Mouse (Mus musculus): ENCODE results near the gene Sdccag8. TPM values are rescaled to one million over a fixed set of nuclear protein-coding genes. Genes with fewer than 3 reads are reported as not detected.
A peak's percentile ranks its signal among the peaks of the same experiment; 100 is the strongest.
"Not testable (repeated sequence)": the region's sequence is repeated elsewhere in the genome, so short reads cannot be mapped to it uniquely, and the experiment has no call there.

Sdccag8 gene
- total RNA-seq, 4 experiments from 2014 or later, result 14.8 to 17.9 (median 15.0) TPM

DNA sequence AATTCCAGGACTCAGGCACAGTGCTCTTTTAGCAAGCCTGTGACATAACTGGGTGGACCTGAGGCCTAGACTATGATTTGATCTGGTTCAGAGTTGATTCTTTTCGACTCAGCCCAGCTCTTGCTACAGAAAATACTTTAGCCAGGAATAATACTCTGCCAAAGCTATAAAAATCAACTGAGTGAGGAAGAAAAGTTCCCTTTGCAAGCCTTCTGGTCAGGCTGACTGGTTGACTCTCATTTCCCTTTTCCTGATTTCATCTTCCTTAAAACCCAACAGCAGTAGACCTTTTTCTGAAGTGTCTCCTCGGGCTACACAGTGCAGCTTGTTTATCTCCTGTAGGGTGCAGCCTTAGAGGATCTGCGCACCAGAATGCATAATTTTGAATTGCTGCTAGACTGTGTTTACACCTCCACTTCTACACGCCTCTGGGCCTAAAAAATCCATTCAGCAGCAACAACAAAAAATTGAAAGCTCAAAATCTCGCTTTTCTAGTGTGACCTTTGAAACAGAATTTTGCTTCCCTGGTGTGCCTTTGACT is 13.6 kb downstream of the Sdccag8 start:
- no peak for DNase-seq (ENCODE audit: low spot score in 2 of 2)

DNA sequence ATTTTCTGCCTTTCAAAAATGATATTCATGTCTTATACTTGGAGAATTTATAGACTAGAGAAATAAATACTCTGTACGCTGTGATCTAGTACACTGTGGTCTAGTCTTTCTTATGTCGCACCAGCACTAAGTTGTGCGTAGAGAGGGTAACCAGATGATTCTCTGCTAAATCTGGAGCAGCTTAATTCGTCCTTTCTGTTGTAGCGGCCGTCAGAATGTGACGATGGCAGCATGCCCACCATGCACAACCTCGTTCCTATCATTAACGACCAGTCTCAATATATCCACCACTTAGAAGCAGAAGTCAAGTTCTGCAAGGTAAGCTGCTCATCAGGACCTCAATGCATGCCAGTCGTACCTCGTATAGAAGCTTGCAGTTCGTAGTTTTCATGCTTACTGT is 14.2 kb downstream of the Sdccag8 start:
- no peak for DNase-seq (ENCODE audit: low spot score in 2 of 2)

DNA sequence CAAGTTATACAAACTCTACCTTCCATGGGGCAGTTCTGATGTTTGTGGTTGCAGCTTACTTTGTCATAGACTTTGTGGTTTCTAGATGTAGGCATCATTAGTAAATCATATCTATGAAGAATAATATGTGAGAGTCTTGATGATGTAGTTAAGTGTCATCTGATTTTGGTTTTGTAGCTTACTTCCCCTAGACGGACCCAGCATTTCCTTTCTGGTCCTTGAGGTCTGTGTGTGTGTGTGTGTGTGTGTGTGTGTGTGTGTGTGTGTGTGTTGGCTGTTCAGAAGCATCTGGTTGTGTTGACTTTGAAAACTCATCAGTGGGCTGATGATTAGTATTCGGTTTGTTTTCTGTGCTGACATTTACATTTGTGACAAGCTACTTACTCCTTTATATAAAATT is 17.6 kb downstream of the Sdccag8 start:
- no peak for DNase-seq (ENCODE audit: low spot score in 2 of 2)

DNA sequence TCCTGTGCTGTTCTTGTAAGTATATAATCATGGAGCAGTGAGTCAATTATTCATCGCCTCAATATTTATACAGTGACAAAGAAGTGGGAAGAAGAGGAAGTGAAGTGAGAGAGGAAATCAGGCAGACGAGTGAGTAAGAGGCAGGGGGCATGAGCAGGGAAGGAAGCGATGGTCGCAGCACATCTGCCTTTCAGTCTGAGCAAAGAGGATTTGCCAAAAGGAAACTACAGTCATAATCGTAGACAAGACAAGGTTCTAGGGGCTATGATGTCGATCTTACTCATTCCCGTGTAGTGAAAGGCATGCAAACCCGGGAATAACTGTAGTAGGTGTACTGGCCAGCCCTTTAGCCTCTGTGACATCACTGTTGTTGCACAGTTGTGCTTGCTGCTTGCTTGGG is 18.1 kb downstream of the Sdccag8 start:
- no peak for DNase-seq (ENCODE audit: low spot score in 2 of 2)

DNA sequence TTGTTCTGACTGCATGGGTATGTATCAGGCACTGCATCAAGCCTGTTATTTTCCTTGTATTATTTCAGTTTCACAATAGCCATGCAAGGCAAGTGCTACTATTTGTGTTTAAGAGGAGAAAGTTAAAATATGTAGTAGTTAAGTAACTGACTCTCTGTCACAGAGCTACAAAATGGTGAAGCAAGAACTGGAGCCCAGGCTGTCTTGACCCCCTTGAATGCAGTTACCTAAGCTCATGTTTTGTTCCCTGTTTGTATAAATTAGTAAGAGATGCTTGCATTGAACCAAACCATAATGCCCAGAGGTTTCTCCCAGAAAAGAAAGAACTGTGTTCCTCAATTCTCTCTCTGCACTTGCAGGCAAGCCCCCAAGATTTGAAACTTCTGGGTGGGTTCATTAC is 18.8 kb downstream of the Sdccag8 start:
- no peak for DNase-seq (ENCODE audit: low spot score in 2 of 2)

DNA sequence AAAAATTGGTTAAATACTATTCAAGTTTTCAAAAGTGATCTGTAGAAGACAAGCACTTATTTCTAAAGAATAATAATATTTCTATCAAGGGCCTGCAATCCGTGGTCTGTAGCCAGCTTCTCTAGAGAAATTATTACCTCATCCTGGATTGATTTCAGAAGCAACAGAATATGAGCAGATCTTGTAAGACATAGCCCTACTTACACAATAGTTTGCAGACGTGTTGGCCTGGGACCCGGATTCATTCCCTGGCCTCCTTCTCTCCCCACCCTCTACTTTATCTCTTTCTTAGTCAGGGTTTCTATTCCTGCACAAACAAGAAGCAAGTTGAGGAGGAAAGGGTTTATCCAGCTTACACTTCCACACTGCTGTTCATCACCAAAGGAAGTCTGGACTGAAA is 19.5 kb downstream of the Sdccag8 start:
- no peak for DNase-seq (ENCODE audit: low spot score in 2 of 2)

DNA sequence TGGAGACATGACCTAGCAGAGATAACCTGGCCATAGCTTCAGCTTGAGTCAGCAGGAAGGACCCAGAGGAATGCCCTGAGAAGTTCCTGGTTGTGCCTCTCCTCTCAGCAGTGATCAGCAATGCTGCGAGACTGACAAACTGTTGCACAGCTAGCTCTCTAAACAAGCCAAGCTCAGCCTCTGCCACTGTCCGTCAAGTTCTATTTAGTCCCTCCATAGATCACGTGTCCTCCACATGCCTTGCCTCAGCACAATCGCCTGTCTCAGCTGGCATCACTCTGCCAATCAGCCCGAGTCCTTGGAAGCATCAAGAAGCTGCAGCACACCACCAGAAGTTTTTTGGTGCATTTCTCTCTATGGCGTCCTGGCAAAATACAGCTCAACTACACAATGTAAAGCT is 20.4 kb downstream of the Sdccag8 start:
- no peak for DNase-seq (ENCODE audit: low spot score in 2 of 2)

DNA sequence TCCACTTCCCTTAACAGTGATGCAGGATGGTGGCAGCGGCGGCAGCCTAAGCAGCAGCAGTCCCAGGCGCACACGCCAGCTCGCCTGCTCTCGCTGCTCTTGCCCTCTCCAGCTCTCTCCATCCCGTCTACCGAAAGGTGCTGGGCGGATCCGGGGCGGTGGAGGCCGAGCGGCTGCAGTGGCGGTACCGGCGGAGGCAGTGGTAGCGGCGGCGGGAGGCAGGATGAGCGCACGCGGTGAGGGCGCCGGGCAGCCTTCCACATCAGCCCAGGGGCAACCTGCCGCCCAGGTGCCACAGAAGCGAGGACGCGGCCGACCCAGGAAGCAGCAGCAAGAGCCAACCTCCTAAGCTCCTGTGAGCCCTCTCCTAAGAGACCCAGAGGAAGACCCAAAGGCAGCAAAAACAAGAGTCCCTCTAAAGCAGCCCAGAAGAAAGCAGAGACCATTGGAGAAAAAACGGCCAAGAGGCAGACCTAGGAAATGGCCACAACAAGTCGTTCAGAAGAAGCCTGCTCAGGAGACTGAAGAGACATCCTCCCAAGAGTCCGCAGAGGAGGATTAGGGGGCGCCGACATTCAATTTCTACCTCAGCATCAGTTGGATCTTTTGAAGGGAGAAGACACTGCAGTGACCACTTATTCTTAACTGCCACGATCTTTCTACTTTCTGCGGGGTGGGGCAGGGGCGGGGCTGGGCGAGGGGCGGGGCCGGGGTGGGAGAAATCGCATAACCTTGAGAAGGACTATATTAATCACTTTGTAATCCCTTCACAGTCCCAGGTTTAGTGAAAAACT is 21.2 kb downstream of the Sdccag8 start:
- DNase-seq (ENCODE audit: low spot score in 2 of 2), result no peak

DNA sequence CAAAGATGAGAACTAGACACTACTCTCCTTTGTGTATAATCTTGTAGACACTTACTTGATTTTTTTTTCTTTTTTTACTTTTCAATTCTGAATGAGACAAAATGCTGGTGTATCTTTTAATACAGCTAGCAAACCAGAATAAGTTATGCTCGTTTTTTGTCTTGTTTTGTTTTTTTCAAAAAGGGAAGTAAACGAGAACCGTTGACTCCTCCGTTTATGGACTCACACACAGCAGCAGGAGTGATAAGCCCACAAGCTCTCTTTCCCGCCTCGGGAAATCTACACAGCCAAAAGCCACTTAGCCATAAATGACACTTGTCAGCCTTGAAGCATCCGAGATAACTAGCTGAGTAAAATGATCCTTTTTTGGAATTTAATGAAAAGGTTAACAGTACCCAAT is 22.1 kb downstream of the Sdccag8 start:
- not testable (repeated sequence) for DNase-seq (ENCODE audit: low spot score in 2 of 2)

DNA sequence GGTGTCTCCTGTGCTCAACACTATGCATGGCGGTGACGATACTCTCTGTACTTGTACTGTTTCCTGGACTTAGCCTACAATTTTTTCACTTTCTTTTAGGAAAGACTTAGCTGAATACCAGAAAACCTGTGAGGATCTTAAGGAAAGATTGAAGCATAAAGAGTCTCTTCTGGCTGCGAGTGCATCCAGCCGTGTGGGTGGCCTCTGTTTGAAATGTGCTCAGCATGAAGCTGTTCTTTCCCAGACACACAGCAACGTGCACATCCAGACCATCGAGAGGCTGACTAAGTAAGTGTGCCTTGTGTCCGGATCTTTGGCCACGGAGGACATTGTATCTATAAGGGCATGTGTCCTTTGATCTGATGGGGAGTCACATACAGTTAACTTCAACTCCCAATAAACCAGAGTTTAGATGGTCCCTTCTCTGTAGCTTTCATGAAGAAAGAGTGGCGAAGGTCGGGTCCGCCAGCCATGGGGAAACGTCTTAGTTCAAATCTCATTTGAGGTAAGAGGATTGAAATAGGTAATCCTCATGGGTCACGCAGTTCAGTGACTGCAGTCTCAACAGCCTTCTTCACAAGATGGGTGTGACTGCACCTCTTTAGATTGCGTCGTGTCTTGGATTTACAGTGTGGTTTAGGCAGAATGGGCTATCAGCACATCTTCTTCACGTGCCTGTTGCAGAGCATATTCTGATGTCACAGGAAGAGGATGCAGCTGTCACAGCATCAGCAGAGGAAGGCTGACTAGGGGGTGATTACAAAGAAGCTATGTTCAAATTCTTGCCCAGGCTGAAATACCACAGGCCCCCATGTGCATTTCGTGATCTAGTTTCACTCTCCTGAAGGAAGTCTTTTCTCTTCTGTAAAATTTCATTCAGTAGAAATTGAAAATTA is 30.9 kb downstream of the Sdccag8 start:
- DNase-seq (ENCODE audit: low spot score in 2 of 2), result no peak

DNA sequence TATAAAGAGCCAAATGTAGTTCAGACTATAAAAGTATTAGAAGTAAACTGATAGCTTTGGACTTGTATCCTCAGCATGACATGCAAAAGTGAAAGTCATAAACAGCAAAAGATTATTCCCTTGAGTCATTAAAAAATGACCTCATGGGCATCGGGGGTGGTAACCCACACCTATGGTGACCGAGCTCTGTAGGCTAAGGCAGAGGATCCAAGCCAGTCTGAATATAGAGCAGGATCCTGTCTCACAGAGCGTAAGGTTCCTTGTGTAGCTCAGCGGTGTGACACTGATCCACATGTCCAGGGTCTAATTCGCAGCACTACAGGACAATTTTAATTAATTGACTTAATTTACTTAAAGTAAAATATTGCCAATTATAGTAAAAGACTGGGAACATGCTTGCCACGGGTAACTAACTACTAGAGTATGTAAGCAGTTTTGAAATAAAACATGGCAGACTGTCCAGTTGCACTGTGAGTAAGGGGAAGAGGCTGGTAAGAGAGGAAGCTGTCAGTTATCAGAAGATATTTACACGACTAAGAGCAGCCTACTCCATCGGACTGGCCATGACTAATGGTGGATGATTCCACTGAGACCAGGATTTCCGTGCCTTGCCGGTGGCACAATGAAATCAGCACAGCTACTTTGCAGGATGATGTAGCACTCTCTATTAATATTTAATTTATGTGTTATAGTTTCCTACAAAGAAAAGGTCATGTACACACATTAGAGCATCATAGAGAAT is 32.8 kb downstream of the Sdccag8 start:
- no peak for DNase-seq (ENCODE audit: low spot score in 2 of 2)

DNA sequence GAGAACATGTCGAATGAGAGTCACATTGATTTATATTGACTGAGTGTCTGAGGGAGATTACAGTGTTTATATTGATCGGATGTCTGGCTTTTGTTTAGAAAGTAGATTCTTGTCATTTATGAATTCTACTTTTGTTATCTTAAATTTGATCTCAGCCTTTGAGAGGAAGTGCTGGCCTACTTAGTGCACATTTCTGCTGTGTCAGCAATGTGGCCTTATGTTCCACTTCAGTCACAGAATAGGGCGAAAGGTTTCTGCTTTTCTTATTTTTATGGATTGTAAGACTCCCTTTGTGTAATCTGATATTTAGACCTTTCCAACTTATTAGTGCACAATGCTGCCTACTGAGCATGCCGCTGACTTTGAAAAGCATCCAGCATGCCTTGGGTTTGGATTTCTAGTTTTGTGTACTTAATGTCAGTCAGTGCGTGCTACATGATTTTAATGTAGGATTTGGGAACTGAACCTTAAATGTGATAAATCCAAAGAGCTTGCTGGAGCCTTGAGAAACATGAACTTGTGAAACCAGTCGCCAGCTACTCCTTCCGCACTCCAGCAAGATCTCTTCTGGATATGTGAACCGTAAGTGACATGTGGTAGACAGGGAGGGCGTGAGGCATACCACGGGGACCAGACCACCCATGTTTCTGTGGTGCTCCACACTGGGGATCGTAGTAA is 34.3 kb downstream of the Sdccag8 start:
- no peak for DNase-seq (ENCODE audit: low spot score in 2 of 2)

DNA sequence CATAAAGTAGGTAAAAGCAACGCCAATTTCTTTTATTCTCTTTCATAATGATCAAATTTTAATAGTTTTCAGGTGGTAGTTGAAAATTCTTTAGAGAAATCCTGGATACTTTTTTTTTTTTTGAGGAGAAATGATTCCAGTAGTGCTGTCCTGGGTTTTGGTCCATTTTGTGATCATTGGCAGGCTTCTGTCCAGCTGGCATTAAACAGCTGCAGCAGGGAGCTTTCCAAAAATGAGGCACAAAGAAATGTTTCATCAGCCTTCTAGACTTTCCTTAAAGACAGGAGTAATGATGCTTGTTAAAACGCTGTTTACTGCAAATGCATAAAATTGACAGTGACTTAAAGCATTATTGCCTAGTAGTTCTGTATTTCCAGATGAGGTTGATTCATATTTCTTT is 34.9 kb downstream of the Sdccag8 start:
- DNase-seq (ENCODE audit: low spot score in 2 of 2), result no peak

DNA sequence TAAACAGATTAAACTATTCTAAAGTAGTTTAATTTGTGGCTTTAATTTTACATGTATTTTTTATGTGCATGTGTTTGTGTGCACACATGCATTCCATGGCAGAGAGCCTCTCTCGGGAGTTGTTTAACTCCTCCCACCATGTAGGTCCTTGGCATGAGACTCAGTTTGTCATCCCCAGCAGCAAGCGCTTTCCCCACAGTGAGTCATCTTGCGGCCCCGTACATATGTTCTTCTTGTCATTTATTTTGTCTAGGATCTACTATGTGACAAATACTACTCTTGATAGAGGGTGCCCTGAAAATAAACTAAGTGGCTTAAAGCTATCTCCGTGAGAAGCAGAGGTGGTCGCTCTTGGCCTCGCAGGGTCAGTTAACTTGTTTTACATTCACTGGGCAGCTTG is 36.9 kb downstream of the Sdccag8 start:
- DNase-seq (ENCODE audit: low spot score in 2 of 2), result no peak

DNA sequence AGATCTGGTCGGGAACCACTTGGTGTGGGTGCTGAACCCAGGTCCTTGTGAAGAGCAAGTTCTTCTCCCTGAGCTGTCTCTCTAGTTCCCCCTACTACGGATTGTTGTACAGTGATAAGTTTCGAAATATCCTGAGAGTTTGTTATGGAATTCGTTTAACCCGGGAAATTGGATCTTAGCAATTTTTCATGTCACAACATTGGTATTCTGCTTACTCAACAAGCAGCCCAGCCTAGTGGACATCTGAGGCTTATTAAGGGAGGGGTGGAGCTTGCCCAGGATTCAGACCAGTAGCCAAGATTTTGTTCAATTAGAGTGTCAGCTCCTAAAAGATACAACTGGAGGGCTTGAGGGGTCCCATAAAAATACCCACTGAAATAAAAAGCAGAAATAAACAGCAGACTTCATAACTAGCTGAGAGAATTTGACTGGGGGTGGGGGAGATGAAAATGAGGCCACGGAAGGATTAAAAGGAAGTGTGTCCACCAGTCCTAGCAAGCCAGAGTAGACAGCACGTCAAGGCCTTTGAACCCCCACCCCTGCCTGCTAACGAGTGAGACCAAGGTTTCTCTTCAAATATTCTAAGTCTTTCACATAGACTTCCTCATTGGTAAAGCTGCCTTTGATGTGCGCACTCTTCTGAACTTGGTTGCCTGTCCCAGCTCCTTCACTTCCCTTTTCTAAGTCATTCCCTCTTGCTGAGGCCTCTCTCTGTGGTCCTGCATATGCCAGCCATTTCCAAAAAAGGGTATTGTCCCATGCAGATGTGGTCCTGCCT is 38.5 kb downstream of the Sdccag8 start:
- DNase-seq (ENCODE audit: low spot score in 2 of 2), result no peak

DNA sequence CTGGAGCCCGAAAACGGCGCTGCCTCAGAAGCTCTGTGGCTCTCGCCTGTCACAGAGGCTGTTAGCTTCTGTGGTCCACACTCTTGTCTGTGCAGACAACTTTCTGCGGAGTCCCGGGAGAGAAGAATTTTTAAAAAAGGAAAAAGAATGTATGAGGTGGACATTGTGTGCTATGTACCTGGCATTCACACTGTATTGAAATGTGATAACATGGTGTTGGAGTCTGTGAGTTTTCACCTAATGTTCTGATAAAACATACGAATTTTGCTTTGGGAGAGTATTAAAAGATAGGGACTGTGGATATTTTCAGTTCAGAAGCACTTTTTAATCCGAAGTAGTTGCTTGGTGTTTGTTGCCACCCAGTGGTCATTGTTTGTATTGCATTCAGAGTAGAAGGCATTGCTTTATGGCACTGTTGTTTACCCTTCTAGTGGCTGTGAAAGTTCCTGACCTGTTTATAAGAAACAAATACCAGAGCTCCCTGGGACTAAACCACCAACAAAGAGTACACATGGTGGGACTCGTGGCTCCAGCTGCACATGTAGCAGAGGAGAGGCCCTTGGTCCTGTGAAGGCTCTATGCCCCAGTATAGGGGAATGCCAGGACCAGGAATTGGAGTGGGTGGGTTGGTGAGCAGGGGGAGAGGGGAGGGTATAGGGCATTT is 47.7 kb downstream of the Sdccag8 start:
- DNase-seq (ENCODE audit: low spot score in 2 of 2), result peak in 1 of 2 experiments; percentile 29

DNA sequence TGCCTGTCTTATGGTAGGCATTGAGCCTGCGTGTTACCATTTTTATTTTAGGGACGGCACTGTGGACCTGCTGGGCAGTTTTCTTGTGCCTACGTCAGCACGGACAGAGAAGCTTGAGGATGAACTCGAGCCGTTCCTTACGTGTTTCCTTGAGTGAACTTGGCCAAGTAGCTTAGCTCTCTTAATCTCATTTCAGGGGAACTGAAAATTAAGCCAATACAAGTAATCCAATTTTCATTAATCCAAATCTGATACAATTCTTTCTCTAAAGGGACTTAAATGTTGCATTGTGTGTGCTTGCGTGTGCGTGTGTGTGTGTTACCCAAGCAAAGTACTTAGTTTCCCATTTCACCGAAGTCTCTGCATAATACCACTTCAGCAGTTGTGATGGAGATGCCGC is 56.0 kb downstream of the Sdccag8 start:
- DNase-seq (ENCODE audit: low spot score in 2 of 2), result no peak

DNA sequence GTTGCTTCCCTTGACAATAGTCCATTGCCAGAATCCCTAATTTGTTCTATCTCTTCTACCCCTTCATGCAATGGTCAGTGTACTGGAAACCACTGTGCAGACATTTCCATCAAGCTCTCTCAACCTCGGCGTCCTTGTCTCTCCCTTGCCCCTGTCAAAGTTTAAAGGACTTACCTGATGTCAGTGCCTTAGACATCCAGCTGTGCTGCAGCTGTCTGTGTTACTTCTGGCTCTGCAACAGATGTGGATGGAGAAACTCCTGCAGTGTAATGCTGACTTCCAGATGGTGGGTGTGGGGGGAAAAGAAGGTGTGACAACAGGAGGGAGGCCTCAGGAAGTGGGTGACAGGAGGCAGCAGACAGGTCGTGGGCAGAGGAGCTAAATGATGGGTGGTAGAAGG is 57.5 kb downstream of the Sdccag8 start:
- no peak for DNase-seq (ENCODE audit: low spot score in 2 of 2)

DNA sequence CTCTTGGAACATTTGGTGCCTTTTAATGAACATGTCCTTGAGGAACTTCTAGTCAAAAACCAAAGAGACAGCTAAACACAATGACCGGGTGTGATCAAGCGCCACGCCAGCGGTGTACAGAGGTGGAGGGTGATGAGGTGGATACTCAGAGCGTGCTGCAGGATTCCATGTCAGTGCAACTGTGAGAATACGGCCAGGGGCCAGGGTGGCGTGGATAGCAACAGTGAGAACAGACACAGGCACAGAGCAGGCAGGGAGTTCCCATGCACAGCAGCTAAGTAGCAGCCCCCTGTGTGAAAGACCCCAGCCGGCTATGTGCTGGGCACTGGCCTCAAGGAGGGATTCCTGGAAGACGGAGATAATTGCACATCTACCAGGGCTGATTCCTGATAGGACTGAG is 59.0 kb downstream of the Sdccag8 start:
- DNase-seq (ENCODE audit: low spot score in 2 of 2), result no peak

DNA sequence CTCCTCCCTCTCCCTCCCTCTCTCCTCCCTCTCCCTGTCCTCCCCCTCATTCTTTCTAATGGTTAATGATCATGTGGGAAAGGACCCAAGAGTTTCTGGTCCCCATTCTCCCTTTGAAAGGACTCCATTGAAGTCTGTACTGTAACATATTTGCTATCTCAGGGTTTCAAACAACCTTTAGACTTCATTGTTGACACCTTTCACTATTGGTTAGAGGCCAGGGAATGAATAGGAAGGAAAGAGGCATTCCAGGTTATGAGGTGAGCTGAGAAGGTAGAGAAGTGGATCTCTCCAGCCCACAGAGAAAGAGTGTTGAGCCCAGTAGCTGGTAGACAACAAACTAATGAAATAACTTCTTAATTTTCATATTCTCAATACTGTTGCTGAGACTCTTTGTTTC is 59.7 kb downstream of the Sdccag8 start:
- DNase-seq (ENCODE audit: low spot score in 2 of 2), result no peak

Measured in left cerebral cortex, adult 8-10 months (tissue).